Comparison of ENCODE assay signal across 10 mouse cellular contexts in genomic region chr11:99045159-99045889, GRCm38 (mm10). TPM values are rescaled to one million over a fixed set of nuclear protein-coding genes. Genes with fewer than 3 reads are reported as not detected.
DNase-seq lines count a peak whose midpoint lies in the region; ATAC-seq and TF ChIP-seq lines count a peak whose summit lies in the region.
"Had no signal": no experiment of that assay in that cellular context is flagged by ENCODE, and none has a peak within 500 bp of the region (broad histone marks: within the 10 kb centered on the region; RNA-seq: fewer than 3 reads in every experiment).

No protein-coding gene starts in this region.

- ATAC-seq in lung, embryonic 14.5 days (ENCODE audit: insufficient read depth): no peak
- no peak for ATAC-seq in limb, embryonic 13.5 days (ENCODE audit: low FRiP score, low read depth)

- H3K36me3 ChIP-seq in lung, embryonic 14.5 days (ENCODE audit: insufficient read depth): peaks cover 29% of the 10 kb centered on the region
- H3K36me3 ChIP-seq in limb, embryonic 13.5 days: peaks cover 50% of the 10 kb centered on the region
- H3K36me3 ChIP-seq: hindbrain, embryonic 15.5 days had no signal

- H3K4me2 ChIP-seq in lung, embryonic 14.5 days: peak overlapping the region; percentile 32
- H3K4me2 ChIP-seq in limb, embryonic 13.5 days (replicated peaks): peak overlapping the region; percentile 91
- H3K4me2 ChIP-seq: hindbrain, embryonic 15.5 days had no signal

- H3K4me1 ChIP-seq in lung, embryonic 14.5 days (ENCODE audit: insufficient read depth): peaks cover 20% of the 10 kb centered on the region
- H3K4me1 ChIP-seq in limb, embryonic 13.5 days: peaks cover 72% of the 10 kb centered on the region

- no peak overlapping the region for H3K4me3 ChIP-seq in lung, embryonic 14.5 days (ENCODE audit: low read depth, low read length)
- peak overlapping the region; percentile 96 for H3K4me3 ChIP-seq in limb, embryonic 13.5 days
- H3K4me3 ChIP-seq: hindbrain, embryonic 15.5 days had no signal

- no peaks in the 10 kb centered on the region for H3K9me3 ChIP-seq in lung, embryonic 14.5 days (ENCODE audit: low read depth, low read length)
- H3K9me3 ChIP-seq in limb, embryonic 13.5 days: no peaks in the 10 kb centered on the region
- H3K9me3 ChIP-seq: hindbrain, embryonic 15.5 days had no signal

- peak overlapping the region; percentile 30; the same call in 1 of the 2 replicates for H3K27ac ChIP-seq in lung, embryonic 14.5 days (ENCODE audit: low read depth)
- H3K27ac ChIP-seq in limb, embryonic 13.5 days: peak overlapping the region; percentile 94; the same call in 1 of the 2 replicates
- H3K27ac ChIP-seq: hindbrain, embryonic 15.5 days had no signal

- no peaks in the 10 kb centered on the region for H3K27me3 ChIP-seq in lung, embryonic 14.5 days (ENCODE audit: insufficient read depth, low read length)
- H3K27me3 ChIP-seq in limb, embryonic 13.5 days: no peaks in the 10 kb centered on the region
- H3K27me3 ChIP-seq: hindbrain, embryonic 15.5 days had no signal

- no peak for TF ChIP-seq CTCF in lung, embryonic 14.5 days (IDR thresholded peaks at IDR 0.05; ENCODE audit: low read depth)

- 56% methylated on average over 12 of the region's 12 CpGs for WGBS in lung, embryonic 14.5 days
- WGBS in limb, embryonic 13.5 days: 66% methylated on average over 12 of the region's 12 CpGs

- no peak for DNase-seq in lung, embryonic 14.5 days
- no peak for DNase-seq in lung, postnatal 14 days
- DNase-seq in kidney, adult 11 months: peak; percentile 91
- DNase-seq in urinary bladder, postnatal 10 days (ENCODE audit: low spot score): no peak
- DNase-seq in cerebellum, adult 9-10 months: no peak
- DNase-seq in lung, postnatal 4 days: no peak
- DNase-seq: cerebellum, adult 2 months; right cerebral cortex, adult 18-20 months had no signal

- no peak overlapping the region for H3K9ac ChIP-seq in lung, embryonic 14.5 days
- H3K9ac ChIP-seq in limb, embryonic 13.5 days: peak overlapping the region; percentile 57
- H3K9ac ChIP-seq: hindbrain, embryonic 15.5 days had no signal

RNA-seq across cellular contexts. Expression of gene Igfbp4, which starts 4.3 kb away (rescaled TPM):
- 404 and 412 TPM in 2 replicates for polyA plus RNA-seq in lung, embryonic 14.5 days (2014; fragmentation: Nextera tagmentation; extraction: Ambion mirVana)
- polyA plus RNA-seq in limb, embryonic 13.5 days (2015; fragmentation: Nextera tagmentation; extraction: Ambion mirVana): 1,212 and 1,268 TPM in 2 replicates

RNA-seq across cellular contexts. Expression of gene Top2a, which starts 21.3 kb away (rescaled TPM):
- polyA plus RNA-seq in lung, embryonic 14.5 days (2014; fragmentation: Nextera tagmentation; extraction: Ambion mirVana): 349 and 364 TPM in 2 replicates
- 270 and 275 TPM in 2 replicates for polyA plus RNA-seq in limb, embryonic 13.5 days (2015; fragmentation: Nextera tagmentation; extraction: Ambion mirVana)

RNA-seq across cellular contexts. Expression of gene Tns4, which starts 43.8 kb away (rescaled TPM):
- 0.39 and 0.47 TPM in 2 replicates for polyA plus RNA-seq in lung, embryonic 14.5 days (2014; fragmentation: Nextera tagmentation; extraction: Ambion mirVana)
- polyA plus RNA-seq in limb, embryonic 13.5 days (2015; fragmentation: Nextera tagmentation; extraction: Ambion mirVana): 0.55 and 1.2 TPM in 2 replicates
